Mouse (Mus musculus): ENCODE measurements around the gene Dnah8.

Dnah8 gene

GRCm38 (mm10) chr17:30662131-30662530 is 38.0 kb downstream of the Dnah8 start:
- no peak for DNase-seq (ENCODE audit: low read depth)

- DNase-seq (ENCODE audit: low read depth) = no peak
Observed at GRCm38 (mm10) chr17:30663170-30663569, 39.0 kb downstream of the Dnah8 start.

GRCm38 (mm10) chr17:30664856-30665255 is 40.7 kb downstream of the Dnah8 start:
- no peak for DNase-seq (ENCODE audit: low read depth)

- no peak for DNase-seq (ENCODE audit: low read depth)
Observed at GRCm38 (mm10) chr17:30672556-30672955, 48.4 kb downstream of the Dnah8 start.

GRCm38 (mm10) chr17:30673023-30673422 is 48.9 kb downstream of the Dnah8 start:
- DNase-seq (ENCODE audit: low read depth) = no peak

- DNase-seq (ENCODE audit: low read depth) = no peak
Observed at GRCm38 (mm10) chr17:30675021-30675740, 51.0 kb downstream of the Dnah8 start.

- DNase-seq (ENCODE audit: low read depth) = no peak
Observed at GRCm38 (mm10) chr17:30678523-30678922, 54.4 kb downstream of the Dnah8 start.

GRCm38 (mm10) chr17:30679612-30680011 is 55.5 kb downstream of the Dnah8 start:
- DNase-seq (ENCODE audit: low read depth) = no peak

GRCm38 (mm10) chr17:30681604-30682003 is 57.5 kb downstream of the Dnah8 start:
- peak; percentile 74 for DNase-seq (ENCODE audit: low read depth)

GRCm38 (mm10) chr17:30690181-30690580 is 66.0 kb downstream of the Dnah8 start:
- DNase-seq (ENCODE audit: low read depth) = no peak

GRCm38 (mm10) chr17:30691481-30691880 is 67.3 kb downstream of the Dnah8 start:
- DNase-seq (ENCODE audit: low read depth) = no peak

- no peak for DNase-seq (ENCODE audit: low read depth)
Observed at GRCm38 (mm10) chr17:30694281-30694680, 70.1 kb downstream of the Dnah8 start.

- no peak for DNase-seq (ENCODE audit: low read depth)
Observed at GRCm38 (mm10) chr17:30714732-30715131, 90.6 kb downstream of the Dnah8 start.

- no peak for DNase-seq (ENCODE audit: low read depth)
Observed at GRCm38 (mm10) chr17:30718197-30718596, 94.0 kb downstream of the Dnah8 start.

- DNase-seq (ENCODE audit: low read depth) = no peak
Observed at GRCm38 (mm10) chr17:30719031-30719430, 94.9 kb downstream of the Dnah8 start.

GRCm38 (mm10) chr17:30727788-30728187 is 103.6 kb downstream of the Dnah8 start:
- DNase-seq (ENCODE audit: low read depth) = no peak

GRCm38 (mm10) chr17:30732736-30733135 is 108.6 kb downstream of the Dnah8 start:
- DNase-seq (ENCODE audit: low read depth) = no peak

- DNase-seq (ENCODE audit: low read depth) = no peak
Observed at GRCm38 (mm10) chr17:30734770-30735169, 110.6 kb downstream of the Dnah8 start.

GRCm38 (mm10) chr17:30735454-30735853 is 111.3 kb downstream of the Dnah8 start:
- DNase-seq (ENCODE audit: low read depth) = no peak

GRCm38 (mm10) chr17:30737797-30738196 is 113.6 kb downstream of the Dnah8 start:
- peak; percentile 39 for DNase-seq (ENCODE audit: low read depth)

GRCm38 (mm10) chr17:30739769-30740168 is 115.6 kb downstream of the Dnah8 start:
- no peak for DNase-seq (ENCODE audit: low read depth)

- no peak for DNase-seq (ENCODE audit: low read depth)
Observed at GRCm38 (mm10) chr17:30743947-30744346, 119.8 kb downstream of the Dnah8 start.

- peak; percentile 41 for DNase-seq (ENCODE audit: low read depth)
Observed at GRCm38 (mm10) chr17:30746056-30747024, 122.2 kb downstream of the Dnah8 start.

Measured in c-Kit-positive CD71-negative TER-119-negative erythroid progenitor cells, embryonic 14.5 days (primary cell).